Mouse (Mus musculus) urinary bladder, postnatal 10 days (tissue): ENCODE measurements at regions not wholly inside any gene's neighbourhood (a gene's known extent, or its start where the extent isn't known, plus 50 kb on each side); places are given as distances from the start of the nearest gene placed in this dataset.

ENCODE experiments used
- DNase-seq: peaks from one replicate; pipeline ENCODE4 v3.0.0; 2022; ENCODE audit warnings: low spot score

- DNase-seq: no peak
Measured at GRCm38 (mm10) chr5:51763599-51763998, 196.1 kb upstream of the Ppargc1a start.

DNA sequence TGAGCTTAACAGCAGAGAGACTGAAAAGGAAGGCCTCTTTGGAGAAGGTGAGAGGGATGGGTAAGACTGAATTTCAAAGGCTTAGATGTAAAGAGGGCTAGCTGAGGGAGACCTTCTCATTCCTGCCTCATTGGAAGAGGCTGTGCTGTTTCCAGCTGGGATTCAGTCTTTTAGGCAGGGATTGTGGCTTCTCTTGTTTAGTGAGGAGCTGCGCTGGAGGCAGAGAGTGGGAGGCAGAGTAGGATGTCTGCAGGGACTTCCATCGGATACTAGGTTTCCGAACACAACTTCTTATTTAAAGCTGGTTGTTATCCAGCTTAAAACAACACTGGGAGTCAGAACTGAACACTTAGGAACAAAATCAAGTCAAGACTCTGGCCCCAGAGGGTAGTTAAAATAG lies 194.8 kb upstream of the Ppargc1a start:
- no peak for DNase-seq

- no peak for DNase-seq
Measured at GRCm38 (mm10) chr5:51758289-51758688, 190.8 kb upstream of the Ppargc1a start.

DNA sequence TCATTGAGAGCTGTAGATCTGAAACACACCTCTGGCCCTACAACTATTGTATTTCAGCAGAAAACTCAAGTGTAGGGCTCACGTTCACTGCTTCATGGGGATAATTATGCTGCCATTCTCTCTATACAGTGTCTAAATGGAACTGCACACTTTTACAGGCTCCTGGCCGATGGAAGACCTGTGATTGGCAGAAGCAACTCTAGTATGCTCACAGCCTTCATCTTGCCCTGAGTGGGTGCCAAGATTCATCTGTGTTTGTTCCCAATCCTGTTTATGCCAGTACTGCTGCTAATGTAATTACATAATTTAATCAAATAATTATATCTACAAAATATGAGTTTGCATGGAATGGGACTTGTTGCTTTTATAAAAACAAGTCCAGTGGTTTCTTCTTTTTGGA lies 190.3 kb upstream of the Ppargc1a start:
- DNase-seq: no peak

DNA sequence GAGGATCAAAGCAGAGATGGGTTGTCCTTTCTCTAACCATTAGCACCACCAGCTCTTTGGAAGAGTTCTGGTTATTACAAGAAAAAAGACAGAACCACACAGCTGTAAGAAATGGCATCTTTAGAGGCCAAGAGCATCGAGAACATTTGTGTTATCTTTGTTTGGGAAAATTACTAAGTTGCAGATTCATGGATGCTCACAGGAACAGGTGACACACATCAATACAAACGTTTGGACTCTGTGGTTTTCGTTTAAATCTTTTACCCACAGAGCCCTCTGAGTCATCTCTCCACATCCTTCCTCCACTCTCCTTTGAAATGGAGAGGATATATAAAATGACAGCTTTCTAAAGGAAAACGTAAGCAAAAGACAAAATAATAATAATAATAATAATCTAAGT lies 184.5 kb upstream of the Ppargc1a start:
- DNase-seq: no peak

DNA sequence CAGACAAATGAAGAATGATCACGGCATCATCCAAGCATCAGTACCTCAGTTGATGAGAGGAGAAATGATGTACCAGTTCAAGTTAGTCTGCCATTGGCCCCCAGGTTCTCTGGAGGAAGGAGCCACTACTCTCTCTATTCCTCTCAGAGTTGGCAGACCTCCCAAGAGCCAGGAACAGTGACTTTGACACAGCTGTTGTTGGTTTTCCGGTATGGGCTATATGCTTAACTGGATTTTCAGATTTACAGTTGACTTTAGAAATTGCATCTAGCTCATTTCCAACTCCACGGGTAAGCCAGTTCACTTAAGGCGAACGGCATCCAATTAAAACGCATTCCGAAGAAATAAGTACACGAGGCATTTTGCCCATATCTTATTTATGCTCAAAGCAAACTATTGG lies 182.9 kb upstream of the Ppargc1a start:
- DNase-seq: no peak

DNA sequence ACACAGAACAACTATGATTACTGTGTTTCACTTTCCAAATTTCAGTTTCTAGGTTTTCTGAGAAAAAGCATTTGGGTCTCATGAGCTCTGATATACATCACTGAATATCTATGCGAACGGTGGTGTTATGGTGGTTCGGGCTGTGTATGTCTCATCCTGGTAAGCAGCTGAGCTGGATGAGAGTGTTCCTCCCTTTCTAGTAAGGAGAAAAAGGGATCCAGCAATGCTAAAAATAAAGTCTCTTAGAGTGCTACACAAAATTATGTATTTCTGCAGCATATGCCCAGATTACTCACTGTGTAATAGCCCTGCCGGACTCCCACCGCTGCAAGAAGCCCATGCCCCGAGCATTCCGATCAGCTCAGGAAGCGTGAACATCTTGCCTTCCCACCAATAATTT lies 173.4 kb upstream of the Ppargc1a start:
- DNase-seq: no peak

- no peak for DNase-seq
Measured at GRCm38 (mm10) chr5:51730241-51730640, 162.7 kb upstream of the Ppargc1a start.

DNA sequence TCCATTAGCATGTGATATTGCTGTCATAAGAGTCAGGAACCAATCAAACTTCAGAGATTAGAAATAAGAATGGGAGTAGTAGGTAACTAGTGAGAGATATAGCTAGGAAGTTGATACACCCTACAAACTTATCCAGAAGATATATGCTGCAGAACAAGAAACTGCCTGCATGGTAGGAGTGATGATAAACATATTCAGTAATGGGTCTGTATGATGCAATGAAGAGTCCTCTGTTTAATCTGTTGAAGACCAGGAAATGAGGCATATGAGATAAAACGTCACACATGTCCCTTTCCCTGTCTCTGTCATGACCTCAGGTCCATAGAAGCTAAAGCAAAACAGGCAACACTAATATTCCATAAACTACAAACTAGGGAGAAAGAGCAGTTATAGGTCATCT lies 162.2 kb upstream of the Ppargc1a start:
- no peak for DNase-seq

DNA sequence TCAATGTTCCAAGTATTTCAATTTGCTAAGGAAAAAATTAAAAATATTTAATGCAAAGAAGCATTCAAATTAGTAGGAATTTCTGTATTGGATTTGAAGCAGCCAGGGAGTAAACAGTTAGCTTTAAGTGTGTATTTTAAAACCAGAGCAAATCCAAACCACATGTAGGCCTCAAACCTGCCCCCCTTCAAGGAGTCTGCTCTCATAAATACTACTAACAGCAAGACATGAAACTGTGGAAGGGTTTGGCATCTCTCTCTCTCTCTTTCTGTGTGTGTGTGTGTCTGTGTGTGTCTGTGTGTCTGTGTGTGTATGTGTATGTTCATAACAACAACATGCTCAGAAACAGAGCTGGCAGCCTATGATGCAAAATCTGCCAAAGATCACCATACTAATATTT lies 159.2 kb upstream of the Ppargc1a start:
- no peak for DNase-seq

GRCm38 (mm10) chr5:51718911-51719310 lies 151.4 kb upstream of the Ppargc1a start:
- no peak for DNase-seq

DNA sequence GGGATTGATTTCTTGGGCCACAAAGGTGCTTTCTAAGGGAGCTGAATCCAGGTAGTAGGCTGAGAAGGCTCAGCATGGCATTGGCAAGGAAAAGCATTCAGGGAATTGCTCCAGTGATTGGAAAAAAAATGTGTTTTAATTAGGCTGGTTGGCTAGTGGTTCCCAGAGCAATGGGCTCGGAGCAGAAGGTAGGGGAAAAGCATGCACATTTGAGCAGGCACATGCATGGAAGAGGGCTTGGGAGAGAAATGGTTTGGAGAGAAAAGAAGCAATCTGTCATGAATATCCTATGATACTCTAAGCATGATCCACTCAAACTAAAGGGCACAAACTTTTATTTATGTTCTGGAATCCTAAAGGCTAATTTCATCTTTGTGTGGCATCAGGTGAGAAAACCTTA lies 150.9 kb upstream of the Ppargc1a start:
- no peak for DNase-seq

DNA sequence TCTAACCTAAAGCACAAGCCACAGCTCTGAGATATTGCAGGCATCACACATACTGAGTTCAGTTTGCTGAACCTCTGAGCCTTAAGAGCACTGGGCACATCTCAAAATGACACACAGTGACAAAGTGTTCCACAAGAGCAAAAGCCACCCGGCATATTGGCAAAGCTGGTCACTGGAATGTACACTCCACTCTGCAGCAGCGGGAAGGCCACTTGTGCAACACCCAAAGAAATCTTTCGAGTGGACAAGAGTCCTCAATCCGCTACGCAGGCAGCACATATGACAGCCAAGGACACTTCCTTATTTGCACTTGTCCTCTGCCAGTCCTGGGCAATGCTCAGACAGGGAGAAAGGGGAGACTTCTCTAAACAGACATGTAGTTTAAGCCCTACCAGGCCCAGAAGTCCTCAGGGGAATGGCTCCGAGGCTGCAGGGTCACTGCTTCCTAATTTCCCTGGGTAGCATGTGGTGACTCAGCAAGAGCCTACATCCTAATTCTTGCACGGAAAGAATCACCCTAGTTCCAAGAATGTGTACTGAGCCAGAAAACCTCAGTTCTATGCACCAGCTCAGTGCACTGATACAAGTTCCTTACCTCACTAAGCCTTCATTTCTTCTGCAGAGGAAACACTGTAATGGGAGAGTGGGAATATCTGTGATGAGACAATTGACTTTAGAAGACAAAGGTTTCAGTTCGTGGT lies 144.5 kb upstream of the Ppargc1a start:
- no peak for DNase-seq

- DNase-seq: no peak
Measured at GRCm38 (mm10) chr5:51710664-51711063, 143.1 kb upstream of the Ppargc1a start.

DNA sequence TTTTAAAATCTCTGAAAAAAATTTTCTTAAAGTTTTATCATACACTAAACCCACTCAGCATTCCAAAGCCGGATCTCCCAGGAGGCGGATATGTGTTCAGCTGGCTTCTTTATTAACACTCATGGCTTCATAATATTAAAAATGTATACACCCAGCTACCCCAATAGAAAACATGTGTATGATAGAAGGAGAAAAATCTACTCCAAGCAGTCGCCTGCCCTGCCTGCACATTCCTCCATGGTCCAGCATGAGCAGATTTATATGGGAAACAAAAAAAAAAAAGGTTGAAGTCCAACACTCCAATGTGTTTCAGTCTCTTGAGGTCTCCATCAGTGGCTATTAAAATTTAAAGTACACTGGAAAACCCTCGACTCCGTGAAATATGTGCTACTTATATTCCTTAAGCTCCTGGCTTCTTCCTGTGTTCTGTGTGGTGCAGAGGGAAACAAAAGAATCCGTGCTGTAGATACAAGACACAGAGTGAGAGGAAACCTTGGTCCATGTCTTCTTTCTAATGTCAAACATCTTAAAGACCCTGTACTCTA lies 142.0 kb upstream of the Ppargc1a start:
- DNase-seq: no peak

DNA sequence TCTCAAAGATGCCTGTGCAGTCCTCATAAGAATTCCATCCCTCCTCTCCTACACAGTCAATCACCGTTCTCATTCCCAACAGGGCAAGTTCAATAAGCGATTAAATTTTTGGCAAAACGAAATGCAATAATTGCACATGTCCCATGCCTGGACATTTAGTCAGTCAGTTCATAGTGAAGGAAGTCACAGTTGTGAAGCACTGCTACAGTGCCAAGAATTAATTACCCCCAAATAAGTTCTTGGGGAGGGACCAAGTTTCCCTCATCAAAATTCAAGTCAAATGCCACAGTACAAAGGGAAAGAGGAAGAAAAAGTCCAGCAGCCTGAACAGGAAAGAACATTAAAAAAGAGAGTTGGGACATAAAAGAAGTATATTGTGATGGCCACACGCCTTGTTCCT lies 112.4 kb upstream of the Ppargc1a start:
- no peak for DNase-seq

- DNase-seq: no peak
Measured at GRCm38 (mm10) chr5:51671190-51671589, 103.7 kb upstream of the Ppargc1a start.

- DNase-seq: no peak
Measured at GRCm38 (mm10) chr5:51665241-51665640, 97.7 kb upstream of the Ppargc1a start.

DNA sequence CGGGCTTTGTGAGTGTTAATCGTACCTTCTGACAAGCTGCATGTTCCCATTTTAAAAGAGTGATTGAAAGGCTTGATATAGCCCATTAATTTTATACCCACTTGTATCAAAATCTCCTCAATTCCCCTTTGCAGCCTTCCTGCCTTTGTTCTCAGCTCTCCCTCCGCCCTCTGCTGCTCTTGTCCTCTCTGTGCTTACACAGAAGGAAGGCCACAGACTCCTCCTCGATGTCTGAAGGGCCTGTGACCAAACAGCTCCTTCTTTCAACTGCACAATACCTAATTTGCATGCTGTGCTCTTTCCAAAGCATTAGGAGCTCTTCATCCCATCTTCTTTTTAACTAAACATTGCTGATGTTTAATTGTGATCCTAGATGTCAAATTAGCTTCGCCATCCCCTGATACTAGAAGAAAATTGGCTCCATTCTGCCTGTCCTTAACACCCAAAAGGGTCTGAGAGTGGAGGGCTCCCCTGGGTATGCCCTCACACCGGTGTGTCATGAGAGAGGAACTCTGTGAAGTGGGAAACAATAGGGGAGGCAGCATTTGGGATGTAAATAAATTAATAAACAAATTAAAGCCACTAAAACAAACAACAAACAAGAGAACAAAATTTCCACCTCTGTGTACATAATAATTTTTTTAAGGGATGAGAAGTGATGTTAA lies 90.8 kb upstream of the Ppargc1a start:
- DNase-seq: no peak

DNA sequence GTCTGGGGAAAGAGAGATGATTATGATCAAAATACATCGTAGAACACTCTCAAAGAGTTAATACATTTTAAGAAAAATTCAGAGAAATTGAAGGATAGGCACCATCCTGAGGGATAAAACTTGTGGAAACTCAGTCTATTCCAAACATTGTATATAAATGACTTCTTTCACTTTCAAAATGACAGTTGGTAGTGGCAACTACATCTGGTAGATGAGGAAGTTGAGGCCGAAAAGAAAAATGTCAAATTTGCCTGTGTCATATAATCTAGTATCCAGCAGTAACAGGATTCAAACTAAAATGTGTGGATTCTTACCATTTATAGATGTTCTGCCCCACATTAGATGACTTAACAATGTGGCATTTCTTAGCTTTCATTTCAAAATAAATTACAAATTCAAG lies 86.0 kb upstream of the Ppargc1a start:
- no peak for DNase-seq

DNA sequence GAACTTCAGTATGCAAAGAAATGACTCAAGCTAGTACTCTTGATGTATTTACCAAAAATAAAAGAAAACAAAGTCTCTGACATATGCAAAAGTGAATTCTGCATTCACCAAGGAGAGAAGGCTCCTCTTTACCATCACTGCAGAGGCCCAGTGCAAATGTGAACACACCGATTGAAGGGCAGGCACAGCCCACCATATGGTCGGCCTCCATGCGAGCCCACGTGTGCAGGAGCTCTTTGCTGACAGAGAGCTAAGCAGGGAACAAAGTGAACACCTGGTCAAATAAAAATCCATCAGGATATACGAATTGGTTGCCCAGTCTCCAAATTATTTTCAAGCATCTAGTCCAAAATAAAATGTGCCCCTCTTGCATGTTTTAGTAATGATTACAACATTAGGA lies 56.9 kb upstream of the Ppargc1a start:
- DNase-seq: no peak
